Mouse (Mus musculus) megakaryocyte, embryonic 14.5 days (primary cell): ENCODE measurements at regions not wholly inside any gene's neighbourhood (a gene's known extent, or its start where the extent isn't known, plus 50 kb on each side); places are given as distances from the start of the nearest gene placed in this dataset.

Source experiments
- H3K27me3 ChIP-seq: replicated peaks from 2 replicates; pipeline ENCODE3; 2012; ENCODE audit warnings: inconsistent platforms
- H3K36me3 ChIP-seq: replicated peaks from 2 replicates; pipeline ENCODE3; 2012; ENCODE audit warnings: low read length, inconsistent platforms, mixed read lengths
- H3K4me1 ChIP-seq: 2 replicates; pipeline ENCODE4 v1.6.1; 2012; ENCODE audit warnings: inconsistent platforms
- H3K4me3 ChIP-seq: replicated peaks from 2 replicates; pipeline ENCODE3; 2012; ENCODE audit warnings: moderate library complexity, mild to moderate bottlenecking, inconsistent platforms
- H3K9me3 ChIP-seq: 2 replicates; pipeline ENCODE4 v1.6.1; 2012; ENCODE audit warnings: inconsistent platforms
- FLI1 ChIP-seq: IDR thresholded peaks from 2 replicates; pipeline ENCODE4 v1.6.1; 2012; ENCODE audit warnings: low read length, inconsistent platforms, mixed read lengths
- GATA1 ChIP-seq: IDR thresholded peaks from 3 replicates; pipeline ENCODE4 v1.6.1; 2012; ENCODE audit warnings: mixed read lengths, low read length, inconsistent platforms, borderline replicate concordance

- peaks cover 61% of the 10 kb centered on the region for H3K27me3 ChIP-seq
- no peak for TF ChIP-seq FLI1
- TF ChIP-seq GATA1 = no peak
- H3K4me1 ChIP-seq = no peaks in the 10 kb centered on the region
- no peak overlapping the region for H3K4me3 ChIP-seq
- no peaks in the 10 kb centered on the region for H3K36me3 ChIP-seq
- no peaks in the 10 kb centered on the region for H3K9me3 ChIP-seq
Observed at GRCm38 (mm10) chr6:94751101-94751440, 51.1 kb upstream of the Lrig1 start.

GRCm38 (mm10) chr6:94750228-94751100, 50.5 kb upstream of the Lrig1 start:
- H3K36me3 ChIP-seq = no peaks in the 10 kb centered on the region

More at GRCm38 (mm10) chr6:94750228-94751100, 50.5 kb upstream of the Lrig1 start:
- Histone ChIP-seq H3K9me3 (no peaks in the 10 kb centered on the region), H3K4me3 (no peak overlapping the region), H3K4me1 (no peaks in the 10 kb centered on the region), H3K27me3 (peaks cover 60% of the 10 kb centered on the region)
- no peak for TF ChIP-seq GATA1
- no peak for TF ChIP-seq FLI1
